Mouse (Mus musculus) megakaryocyte, embryonic 14.5 days (primary cell): ENCODE measurements around the gene Rapgef5.

Experiments
- FLI1 ChIP-seq: IDR thresholded peaks from 2 replicates; pipeline ENCODE4 v1.6.1; 2012; ENCODE audit warnings: low read length, inconsistent platforms, mixed read lengths
- GATA1 ChIP-seq: IDR thresholded peaks from 3 replicates; pipeline ENCODE4 v1.6.1; 2012; ENCODE audit warnings: mixed read lengths, low read length, inconsistent platforms, borderline replicate concordance

DNA sequence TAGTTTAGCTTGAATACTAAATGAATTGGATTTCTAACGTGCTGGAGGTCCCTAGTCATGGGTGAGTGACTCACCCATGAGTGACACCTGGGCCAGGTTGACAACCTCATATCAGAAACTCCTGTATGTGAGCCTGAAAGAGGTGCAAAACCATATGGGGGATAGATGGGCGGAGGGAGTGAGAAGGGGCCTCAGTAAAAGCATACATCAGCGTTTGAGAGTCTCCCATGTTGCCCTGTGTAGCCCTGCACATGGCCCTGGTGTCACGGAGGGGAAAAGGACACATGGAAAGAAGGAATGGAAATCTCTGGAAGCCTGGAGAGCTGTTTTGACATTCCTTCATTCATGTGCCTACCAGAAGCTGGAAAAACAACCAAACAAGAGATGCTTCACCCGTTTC lies 175.1 kb downstream of the Rapgef5 start:
- no peak for TF ChIP-seq GATA1
- TF ChIP-seq FLI1: no peak
